Mouse (Mus musculus) kidney, postnatal 14 days (tissue): ENCODE measurements at regions not wholly inside any gene's neighbourhood (a gene's known extent, or its start where the extent isn't known, plus 50 kb on each side); places are given as distances from the start of the nearest gene placed in this dataset.

Source experiments
- DNase-seq: peaks from one replicate; pipeline ENCODE4 v3.0.0; 2022; ENCODE audit warnings: mixed read lengths

DNA sequence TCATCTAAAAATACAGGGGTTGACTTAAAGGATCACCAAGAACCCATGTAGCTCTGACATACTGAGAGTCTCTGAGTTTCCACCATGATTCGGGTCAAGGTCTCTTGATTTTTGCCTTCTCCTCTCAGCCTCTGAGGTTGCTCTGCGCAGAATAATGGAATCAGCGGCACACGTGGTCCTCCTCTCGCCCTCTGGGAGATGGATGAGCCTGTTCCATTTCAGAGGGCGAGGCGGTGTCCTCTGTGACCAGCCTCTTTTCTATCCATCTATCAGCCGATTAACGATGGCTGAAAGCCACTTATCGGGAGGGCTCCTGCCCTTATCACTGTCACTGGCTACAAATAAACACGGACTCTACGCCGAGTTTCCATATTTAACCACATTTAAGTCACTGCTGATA is 124.6 kb upstream of the Pax6 start:
- DNase-seq, result no peak

- DNase-seq, result no peak
These were observed 116.6 kb upstream of the Pax6 start for GRCm38 (mm10) chr2:105552092-105552491.

GRCm38 (mm10) chr2:105586782-105587181 is 81.9 kb upstream of the Pax6 start:
- DNase-seq, result no peak

GRCm38 (mm10) chr2:105594131-105594530 is 74.6 kb upstream of the Pax6 start:
- DNase-seq, result no peak

- no peak for DNase-seq
These were observed 64.1 kb upstream of the Pax6 start for GRCm38 (mm10) chr2:105604553-105605116.

DNA sequence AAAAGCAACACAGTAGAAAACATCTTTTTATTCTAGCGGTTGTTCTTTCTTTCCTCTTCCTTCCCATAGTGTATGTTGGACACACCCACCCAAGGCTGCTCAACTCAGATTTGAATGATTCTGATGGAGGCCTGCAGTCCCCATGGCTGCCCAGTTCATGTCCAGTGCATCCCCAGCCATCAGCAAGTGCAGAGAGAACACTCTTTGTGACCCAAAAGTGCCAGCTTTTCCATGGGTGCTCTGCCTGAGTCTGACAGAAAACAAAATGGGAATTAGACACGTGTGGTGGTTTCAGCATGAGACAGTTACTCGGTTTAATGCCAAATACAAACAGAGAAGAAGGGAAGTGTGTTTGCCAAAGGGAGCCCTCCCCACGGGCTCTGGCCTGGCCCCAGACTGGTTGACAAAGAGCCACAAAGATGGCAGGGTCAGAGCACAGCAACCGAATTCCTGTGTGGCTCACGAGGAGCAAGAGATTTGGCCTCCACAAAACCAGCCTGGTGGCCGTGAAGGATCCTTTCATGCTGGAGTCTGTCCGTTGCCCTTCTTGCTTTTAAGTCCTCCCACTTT is 60.6 kb upstream of the Pax6 start:
- DNase-seq, result no peak

DNA sequence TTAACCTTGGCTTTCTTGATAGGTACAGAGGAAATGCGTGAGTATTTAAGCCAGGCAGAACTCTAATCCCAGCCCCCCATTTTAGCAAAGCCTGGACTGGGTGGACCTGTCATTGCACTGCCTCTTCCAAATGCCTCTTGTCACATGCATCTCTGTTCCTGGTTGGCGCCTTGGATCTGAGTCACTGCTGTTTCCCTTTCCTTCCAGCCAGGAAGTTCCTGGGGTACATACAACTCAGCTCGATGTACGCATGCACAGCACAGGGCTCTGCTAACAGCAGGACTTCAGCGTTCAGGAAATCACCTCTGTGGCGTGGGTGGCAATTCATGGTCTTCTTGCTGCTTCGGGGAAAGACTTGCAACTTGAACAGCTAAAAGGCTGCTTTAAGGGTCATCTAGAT is 59.9 kb upstream of the Pax6 start:
- DNase-seq, result no peak

GRCm38 (mm10) chr2:105611014-105611413 is 57.7 kb upstream of the Pax6 start:
- no peak for DNase-seq

GRCm38 (mm10) chr2:105611651-105612050 is 57.0 kb upstream of the Pax6 start:
- DNase-seq, result no peak

GRCm38 (mm10) chr2:105612051-105612664 is 56.5 kb upstream of the Pax6 start:
- no peak for DNase-seq

DNA sequence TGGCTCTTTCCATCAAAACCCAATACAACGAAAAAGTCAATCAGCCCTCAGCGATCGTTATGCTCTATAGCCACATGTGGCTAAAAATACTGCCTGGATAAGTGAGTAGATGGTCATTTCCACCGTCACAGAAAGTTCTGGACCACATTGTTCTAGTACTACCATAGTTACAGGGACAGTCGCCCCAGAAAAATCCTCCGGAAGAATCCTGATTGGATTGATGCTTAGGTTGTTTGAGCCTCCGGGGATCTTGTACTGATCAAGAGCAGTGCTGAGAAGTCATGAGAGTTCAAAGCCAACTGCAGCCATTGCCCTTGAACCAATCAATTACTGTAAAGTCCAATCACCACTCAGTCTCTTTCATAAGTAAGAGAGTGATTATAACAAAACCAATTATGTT is 56.0 kb upstream of the Pax6 start:
- DNase-seq, result no peak

DNA sequence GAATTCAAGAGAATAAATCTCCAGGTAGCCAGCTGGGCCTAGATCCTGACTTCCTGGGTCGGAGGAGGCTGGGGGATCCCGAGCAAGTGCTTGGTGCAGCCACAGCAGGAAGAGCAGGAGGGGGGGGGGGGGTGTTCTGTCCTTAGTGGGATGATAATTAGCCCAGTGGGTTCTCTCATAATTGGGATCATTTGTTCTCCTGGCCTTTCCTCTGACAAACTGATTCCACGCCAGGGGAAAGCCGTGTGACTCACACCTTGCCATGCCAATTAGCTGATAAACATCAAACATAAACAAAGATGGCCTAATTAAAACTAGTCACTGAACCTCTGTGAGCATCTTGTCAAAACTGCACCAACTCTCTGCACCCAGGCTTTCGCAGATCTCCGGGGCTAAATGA is 55.5 kb upstream of the Pax6 start:
- DNase-seq, result no peak

DNA sequence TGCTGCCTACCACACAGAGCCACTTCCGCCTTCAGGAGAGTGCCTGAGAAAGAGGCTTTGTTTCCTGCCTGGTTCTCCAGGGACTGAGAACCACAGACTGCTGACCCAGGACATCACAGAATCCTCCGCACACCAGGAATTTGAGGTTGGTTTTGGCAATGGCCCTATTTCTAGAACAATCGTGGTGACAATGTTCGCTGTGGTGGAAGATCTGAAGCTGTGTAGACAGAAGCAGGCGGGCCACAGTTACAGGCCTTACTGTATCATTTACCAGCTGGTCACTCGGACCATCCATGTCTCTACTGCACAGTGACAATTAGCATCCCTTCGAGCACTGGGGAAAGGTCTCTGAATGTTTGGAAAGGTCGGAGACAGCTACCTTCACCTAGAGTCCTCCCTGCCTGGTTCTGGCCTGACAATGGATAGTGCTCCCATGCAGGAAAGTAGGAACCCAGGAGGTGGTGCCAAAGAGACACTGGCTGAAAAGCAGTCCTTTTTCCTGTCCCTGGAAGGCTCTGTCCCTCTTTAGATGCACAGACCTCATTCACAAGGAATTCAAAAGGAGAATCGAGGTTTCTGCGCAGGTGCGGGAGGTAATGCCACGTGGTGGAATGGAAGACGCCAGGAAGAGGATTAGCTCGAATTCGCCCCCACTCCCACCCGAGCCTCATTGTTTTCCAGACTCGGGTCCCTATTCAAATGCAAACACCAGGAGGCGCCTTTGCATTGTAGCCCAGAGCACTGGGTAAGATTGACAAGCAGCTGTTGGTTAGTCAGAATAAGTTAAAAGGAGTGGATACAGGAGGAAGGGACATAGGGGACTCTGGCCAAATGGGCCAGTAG is 52.6 kb upstream of the Pax6 start:
- peak; percentile 47 for DNase-seq
